Mouse (Mus musculus) stomach, embryonic 14.5 days (tissue): ENCODE measurements around the gene Morc1. TPM values are rescaled to one million over a fixed set of nuclear protein-coding genes. Genes with fewer than 3 reads are reported as not detected.

Experiments
- ATAC-seq: fragments of 200-750 bp; cut with Nextera tagmentation; 2 replicates; pipeline ENCODE4 v1.8.0; 2017; ENCODE audit warnings: low read depth, moderate TSS enrichment; ENCODE audit not compliant: insufficient number of reproducible peaks, insufficient read depth, low FRiP score
- H3K27ac ChIP-seq: fragments of 300-500 bp; sonication (generic); 2 replicates; pipeline ENCODE4 v1.5.1; 2014; ENCODE audit warnings: mild to moderate bottlenecking, low read length, moderate library complexity, mixed read lengths
- H3K27me3 ChIP-seq: fragments of 300-500 bp; sonication (generic); 2 replicates; pipeline ENCODE4 v1.6.1; 2014; ENCODE audit warnings: low read length, control low read depth, mixed read lengths; ENCODE audit not compliant: control insufficient read depth, insufficient read depth
- H3K36me3 ChIP-seq: fragments of 300-500 bp; sonication (generic); 2 replicates; pipeline ENCODE4 v1.6.1; 2014; ENCODE audit warnings: mild to moderate bottlenecking, control low read depth, low read length, moderate library complexity, mixed read lengths; ENCODE audit not compliant: control insufficient read depth, insufficient read depth
- H3K4me1 ChIP-seq: fragments of 300-500 bp; sonication (generic); 2 replicates; pipeline ENCODE4 v1.6.1; 2014; ENCODE audit warnings: low read length, control low read depth, mixed read lengths; ENCODE audit not compliant: control insufficient read depth, insufficient read depth
- H3K4me2 ChIP-seq: fragments of 300-500 bp; sonication (generic); replicated peaks from 2 replicates; pipeline ENCODE4 v1.6.1; 2014; ENCODE audit warnings: low read depth, low read length, control low read depth
- H3K4me3 ChIP-seq: fragments of 300-500 bp; sonication (generic); 2 replicates; pipeline ENCODE4 v1.5.1; 2014; ENCODE audit warnings: low read depth, low read length, control low read depth
- H3K9ac ChIP-seq: fragments of 300-500 bp; sonication (generic); replicated peaks from 2 replicates; pipeline ENCODE4 v1.6.1; 2014; ENCODE audit warnings: low read depth, mild to moderate bottlenecking, control low read depth, low read length, moderate library complexity, mixed read lengths
- H3K9me3 ChIP-seq: fragments of 300-500 bp; sonication (generic); 2 replicates; pipeline ENCODE4 v1.6.1; 2016; ENCODE audit warnings: low read depth, low read length, control low read depth; ENCODE audit not compliant: control insufficient read depth
- WGBS: fragments of 180-500 bp; shearing (Covaris S2); extraction: QIAGEN DNeasy Blood & Tissue Kit; methylation state at CpG from one replicate; pipeline ENCODE4 v1.1.7; 2014; 5-methylcytosine and 5-hydroxymethylcytosine counted together
- polyA plus RNA-seq: library from polyadenylated mRNA; unstranded; fragments of >200 nt; fragmentation: Nextera tagmentation; extraction: Ambion mirVana; gene quantifications from 2 replicates; pipeline ENCODE4 v1.2.1, GENCODE M21; 2014

The Morc1 gene
- polyA plus RNA-seq, 1 experiment from 2014 or later, result 0.10 TPM

DNA sequence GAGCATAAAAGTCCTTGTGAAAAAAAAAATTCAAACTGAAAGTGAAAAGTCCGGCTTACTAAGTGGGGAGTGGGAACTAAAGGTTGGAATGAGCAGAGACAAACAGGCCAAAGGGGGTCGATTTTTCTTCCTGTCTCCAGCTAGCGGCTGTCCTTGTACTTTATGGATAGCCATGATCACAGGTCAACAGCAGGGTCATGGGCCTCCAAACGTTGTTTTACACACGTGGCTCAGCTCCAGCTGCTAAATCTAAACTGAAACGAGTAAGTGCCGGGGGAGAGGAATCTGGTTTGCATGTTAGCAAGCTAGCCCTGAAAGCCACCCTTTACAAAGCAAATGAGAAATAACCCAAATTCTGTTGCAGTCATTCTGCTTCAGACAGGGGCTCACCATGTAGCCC lies 21.5 kb upstream of the Morc1 start:
- Histone ChIP-seq H3K9ac (no peak overlapping the region), H3K27ac (no peak overlapping the region), H3K4me2 (peak overlapping the region; percentile 30), H3K4me3 (no peak overlapping the region), H3K36me3 (no peaks in the 10 kb centered on the region), H3K4me1 (no peaks in the 10 kb centered on the region; the same call in 1 of the 2 replicates), H3K27me3 (no peaks in the 10 kb centered on the region), H3K9me3 (no peaks in the 10 kb centered on the region)
- peak; percentile 35; the same call in 1 of the 2 replicates for ATAC-seq
- 18% methylated on average over 7 of the region's 7 CpGs for WGBS

- WGBS, result 35% methylated on average over 3 of the region's 3 CpGs
- H3K27me3 ChIP-seq, result no peaks in the 10 kb centered on the region
- no peaks in the 10 kb centered on the region for H3K36me3 ChIP-seq
- H3K4me1 ChIP-seq, result no peaks in the 10 kb centered on the region; the same call in 1 of the 2 replicates
- no peaks in the 10 kb centered on the region for H3K9me3 ChIP-seq
- peak; percentile 88 for ATAC-seq
- H3K4me3 ChIP-seq, result no peak overlapping the region
- no peak overlapping the region for H3K9ac ChIP-seq
- H3K4me2 ChIP-seq, result no peak overlapping the region
- no peak overlapping the region for H3K27ac ChIP-seq
These were observed 20.9 kb upstream of the Morc1 start for GRCm38 (mm10) chr16:48410125-48410524.

- no peak for ATAC-seq
- 68% methylated on average over 1 of the region's 1 CpGs for WGBS
These were observed 18.8 kb upstream of the Morc1 start, which contains the start of gene Gm5485 for GRCm38 (mm10) chr16:48412246-48412645. Gene Gm5485, minus strand, starts transcription at chr16:48412416.

GRCm38 (mm10) chr16:48418557-48418956 lies 12.5 kb upstream of the Morc1 start:
- Histone ChIP-seq H3K27me3 (no peaks in the 10 kb centered on the region), H3K4me1 (no peaks in the 10 kb centered on the region), H3K27ac (no peak overlapping the region), H3K9me3 (no peaks in the 10 kb centered on the region), H3K36me3 (no peaks in the 10 kb centered on the region), H3K4me2 (no peak overlapping the region), H3K9ac (no peak overlapping the region), H3K4me3 (no peak overlapping the region)
- ATAC-seq, result no peak
- WGBS, result 42% methylated on average over 3 of the region's 3 CpGs

More at GRCm38 (mm10) chr16:48412246-48412645, 18.8 kb upstream of the Morc1 start, which contains the start of gene Gm5485:
- Histone ChIP-seq H3K9me3 (no peaks in the 10 kb centered on the region), H3K27ac (no peak within 1 kb of the TSS), H3K4me1 (no peaks in the 10 kb centered on the region; the same call in 1 of the 2 replicates), H3K9ac (no peak within 1 kb of the TSS), H3K4me3 (no peak within 1 kb of the TSS), H3K4me2 (no peak within 1 kb of the TSS), H3K27me3 (no peaks in the 10 kb centered on the region), H3K36me3 (no peaks in the 10 kb centered on the region)

DNA sequence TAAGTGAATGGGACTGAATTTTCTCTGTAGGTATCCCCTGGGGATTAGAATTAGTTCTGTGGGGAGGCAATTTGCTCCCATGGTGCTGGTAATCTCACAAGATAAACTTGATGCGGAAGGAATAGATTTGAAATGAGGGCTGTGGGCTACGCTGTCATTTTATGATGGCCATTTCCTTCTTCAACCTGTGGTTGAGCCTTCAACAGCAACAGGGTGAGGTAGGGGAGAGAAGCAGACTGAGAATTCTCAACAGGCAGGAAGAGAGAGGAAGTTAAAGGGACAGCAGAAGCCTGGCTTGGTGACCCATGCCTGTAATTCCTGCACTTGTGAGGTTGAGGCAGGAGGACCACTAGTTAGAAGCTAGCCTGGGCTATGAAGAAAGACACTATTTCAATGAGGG lies 12.0 kb upstream of the Morc1 start:
- Histone ChIP-seq H3K9ac (no peak overlapping the region), H3K27ac (no peak overlapping the region), H3K36me3 (no peaks in the 10 kb centered on the region), H3K4me1 (no peaks in the 10 kb centered on the region), H3K4me2 (no peak overlapping the region), H3K9me3 (no peaks in the 10 kb centered on the region), H3K27me3 (no peaks in the 10 kb centered on the region), H3K4me3 (no peak overlapping the region)
- ATAC-seq, result no peak
- WGBS, result 80% methylated on average over 2 of the region's 2 CpGs

GRCm38 (mm10) chr16:48422501-48422900 lies 8.5 kb upstream of the Morc1 start:
- H3K9ac ChIP-seq, result no peak overlapping the region
- H3K9me3 ChIP-seq, result no peaks in the 10 kb centered on the region
- no peaks in the 10 kb centered on the region for H3K4me1 ChIP-seq
- H3K27ac ChIP-seq, result no peak overlapping the region
- H3K36me3 ChIP-seq, result no peaks in the 10 kb centered on the region
- ATAC-seq, result no peak
- H3K27me3 ChIP-seq, result no peaks in the 10 kb centered on the region
- H3K4me2 ChIP-seq, result no peak overlapping the region
- 43% methylated on average over 2 of the region's 2 CpGs for WGBS
- no peak overlapping the region for H3K4me3 ChIP-seq

- Histone ChIP-seq H3K4me2 (no peak overlapping the region), H3K9me3 (no peaks in the 10 kb centered on the region), H3K27ac (no peak overlapping the region), H3K9ac (no peak overlapping the region), H3K36me3 (no peaks in the 10 kb centered on the region), H3K27me3 (no peaks in the 10 kb centered on the region), H3K4me1 (no peaks in the 10 kb centered on the region), H3K4me3 (no peak overlapping the region)
- no peak for ATAC-seq
- WGBS, result 89% methylated on average over 4 of the region's 4 CpGs
These were observed 7.0 kb upstream of the Morc1 start for GRCm38 (mm10) chr16:48424069-48424468.

- H3K9ac ChIP-seq, result no peak overlapping the region
- no peak overlapping the region for H3K4me2 ChIP-seq
- no peaks in the 10 kb centered on the region for H3K4me1 ChIP-seq
- WGBS, result 59% methylated on average over 1 of the region's 1 CpGs
- no peak overlapping the region for H3K4me3 ChIP-seq
- H3K36me3 ChIP-seq, result no peaks in the 10 kb centered on the region
- H3K9me3 ChIP-seq, result no peaks in the 10 kb centered on the region
- H3K27ac ChIP-seq, result no peak overlapping the region
- H3K27me3 ChIP-seq, result no peaks in the 10 kb centered on the region
- no peak for ATAC-seq
These were observed 1.6 kb upstream of the Morc1 start for GRCm38 (mm10) chr16:48429427-48429826.

DNA sequence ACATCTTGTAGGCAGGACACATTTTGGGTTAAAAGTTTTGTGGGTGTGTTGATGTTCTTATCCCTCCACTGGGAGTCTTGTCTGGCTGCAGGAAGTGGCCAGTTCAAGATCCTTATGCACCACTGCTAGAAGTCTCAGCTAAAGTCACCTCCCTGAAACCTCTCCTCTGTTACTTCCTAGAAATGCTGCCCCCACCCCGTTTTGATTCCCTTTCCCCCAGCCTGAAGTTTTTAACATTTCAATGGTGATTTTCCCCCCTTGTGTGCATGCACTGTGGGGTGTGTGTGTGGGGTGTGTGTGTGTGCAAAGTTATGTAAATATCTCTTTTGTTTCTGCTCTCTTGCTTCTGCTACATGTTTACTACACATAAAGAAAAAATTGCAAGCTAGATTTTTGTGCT lies 4.4 kb downstream of the Morc1 start:
- Histone ChIP-seq H3K4me1 (no peaks in the 10 kb centered on the region), H3K9ac (no peak overlapping the region), H3K27me3 (no peaks in the 10 kb centered on the region), H3K27ac (no peak overlapping the region), H3K36me3 (no peaks in the 10 kb centered on the region), H3K9me3 (no peaks in the 10 kb centered on the region), H3K4me2 (no peak overlapping the region), H3K4me3 (no peak overlapping the region)
- WGBS, result 22% methylated on average over 1 of the region's 1 CpGs
- no peak for ATAC-seq
